Mouse (Mus musculus) embryonic fibroblast, embryonic 13.5 days (primary cell): ENCODE results near the gene Acsbg1.

Experiments
- CTCF ChIP-seq: IDR thresholded peaks from 2 replicates; pipeline ENCODE4 v1.5.1; 2011; ENCODE audit warnings: mild to moderate bottlenecking, control low read depth, low read length, moderate library complexity, borderline replicate concordance; ENCODE audit not compliant: insufficient read depth
- POLR2A ChIP-seq: IDR thresholded peaks from 2 replicates; pipeline ENCODE4 v1.6.1; 2011; ENCODE audit warnings: low read depth, mild to moderate bottlenecking, control low read depth, low read length, moderate library complexity

DNA sequence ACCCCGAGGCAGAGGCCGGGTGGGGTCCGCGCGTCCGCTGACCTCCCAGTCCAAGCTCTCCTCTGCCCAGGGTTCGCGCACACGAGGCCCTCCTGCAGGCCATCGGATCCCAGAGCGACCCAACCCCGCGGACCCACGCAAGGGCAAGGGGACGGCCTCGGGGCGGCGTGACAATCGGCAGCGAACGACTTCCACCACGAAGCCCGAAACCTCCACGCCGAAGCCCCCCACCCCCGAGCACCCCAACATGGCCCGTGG is 37.3 kb upstream of the Acsbg1 start:
- TF ChIP-seq POLR2A: no peak
- no peak for TF ChIP-seq CTCF
